Mouse (Mus musculus) induced T-regulatory cell, adult 2 months (primary cell): ENCODE data around the gene Pald1.
A peak's percentile ranks its signal among the peaks of the same experiment; 100 is the strongest.

Source experiments
- DNase-seq: peaks from one replicate; pipeline ENCODE4 v3.0.0-alpha.2; 2012; ENCODE audit warnings: low read depth

Gene Pald1

GRCm38 (mm10) chr10:61402911-61403310 is 19.6 kb upstream of the Pald1 start:
- no peak for DNase-seq

DNA sequence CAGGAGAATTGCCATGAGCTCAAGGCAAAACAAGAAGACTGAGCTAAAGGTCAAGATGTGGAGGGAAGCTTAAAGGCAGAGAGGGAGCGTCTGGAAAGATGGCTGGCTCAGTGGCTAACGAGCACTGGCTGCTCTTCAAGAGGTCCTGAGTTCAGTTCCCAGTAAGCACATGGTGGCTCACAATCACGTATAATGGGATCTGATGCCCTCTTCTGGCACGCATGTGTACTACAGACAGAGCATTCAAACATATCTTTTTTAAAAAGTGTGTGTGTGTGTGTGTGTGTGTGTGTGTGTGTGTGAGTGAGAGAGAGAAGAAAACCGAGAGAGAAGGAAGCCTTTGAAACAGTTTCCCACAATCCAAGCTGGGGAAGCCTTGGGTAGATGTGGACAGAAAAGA is 19.1 kb upstream of the Pald1 start:
- peak; percentile 34 for DNase-seq

DNA sequence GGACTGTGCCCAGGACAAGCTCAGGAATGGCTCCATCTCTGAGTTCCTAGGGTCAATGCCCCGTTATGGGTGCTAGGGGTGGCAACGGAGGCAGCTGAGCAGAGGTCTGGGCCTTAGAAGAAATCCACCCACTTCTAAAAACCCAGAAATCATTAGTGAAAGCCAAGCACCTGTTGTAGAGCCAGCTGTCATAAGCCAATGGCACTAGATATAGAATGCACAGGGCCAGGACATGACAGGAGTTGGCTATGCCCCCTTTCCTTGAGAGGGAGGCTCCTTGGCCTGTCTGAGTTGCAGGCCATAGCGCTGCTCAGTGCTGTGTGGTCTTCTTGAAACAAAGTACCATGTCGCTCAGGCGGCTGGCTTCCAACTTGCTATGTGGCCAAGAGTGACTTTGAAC is 17.1 kb upstream of the Pald1 start:
- DNase-seq: no peak

- DNase-seq: peak; percentile 80
Measured at GRCm38 (mm10) chr10:61399156-61399734, 15.9 kb upstream of the Pald1 start.

- no peak for DNase-seq
Measured at GRCm38 (mm10) chr10:61398125-61398524, 14.8 kb upstream of the Pald1 start.

DNA sequence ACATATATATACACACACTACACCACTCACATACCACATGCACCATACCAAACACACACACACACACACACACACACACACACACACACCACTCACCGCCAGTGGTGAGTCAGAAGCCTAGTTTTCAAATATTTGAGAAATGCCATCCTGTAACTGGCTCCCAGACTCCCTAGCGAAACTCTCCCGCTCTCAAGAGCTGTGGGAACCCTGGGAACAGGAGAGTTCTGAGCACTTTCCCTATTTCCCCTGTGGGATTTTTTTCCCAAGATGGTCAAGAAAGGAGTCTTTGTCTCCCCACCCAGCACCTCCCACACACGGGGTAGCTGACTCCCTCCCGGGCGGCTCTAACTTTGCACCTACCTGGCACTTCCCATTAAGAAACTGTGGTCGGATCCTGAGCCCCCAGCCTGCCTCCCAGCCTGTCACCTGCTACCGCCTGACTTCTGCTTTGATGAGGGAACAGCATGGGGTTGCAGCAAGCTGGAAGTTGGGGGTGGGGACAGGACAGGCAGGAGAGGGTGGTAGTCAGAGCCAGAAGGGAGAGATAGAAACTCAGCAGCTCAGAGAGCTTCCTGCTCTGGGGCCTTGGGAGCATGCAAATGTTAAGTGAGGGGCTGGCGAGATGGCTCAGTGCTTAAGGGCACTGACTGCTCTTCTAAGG is 11.3 kb upstream of the Pald1 start:
- DNase-seq: no peak

DNA sequence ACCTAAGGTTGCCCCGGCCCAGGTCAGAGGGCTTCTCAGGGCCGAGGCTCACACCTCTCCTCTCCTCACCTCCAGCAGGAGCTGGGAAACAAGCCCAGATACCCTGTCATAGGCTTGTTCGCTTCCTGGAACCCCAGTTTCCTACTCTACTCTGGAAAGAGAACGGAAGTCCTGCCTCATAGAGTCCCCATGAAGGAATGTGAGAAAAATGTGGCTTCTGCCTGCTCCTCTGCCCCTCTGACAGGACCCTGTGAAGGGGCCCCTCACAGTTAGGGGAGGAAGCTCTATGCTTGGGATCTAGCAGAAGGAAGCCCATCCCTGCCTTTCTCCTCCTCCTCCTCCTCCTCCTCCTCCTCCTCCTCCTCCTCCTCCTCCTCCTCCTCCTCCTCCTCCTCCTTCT is 9.3 kb upstream of the Pald1 start:
- no peak for DNase-seq

- DNase-seq: no peak
Measured at GRCm38 (mm10) chr10:61390148-61390547, 6.8 kb upstream of the Pald1 start.

DNA sequence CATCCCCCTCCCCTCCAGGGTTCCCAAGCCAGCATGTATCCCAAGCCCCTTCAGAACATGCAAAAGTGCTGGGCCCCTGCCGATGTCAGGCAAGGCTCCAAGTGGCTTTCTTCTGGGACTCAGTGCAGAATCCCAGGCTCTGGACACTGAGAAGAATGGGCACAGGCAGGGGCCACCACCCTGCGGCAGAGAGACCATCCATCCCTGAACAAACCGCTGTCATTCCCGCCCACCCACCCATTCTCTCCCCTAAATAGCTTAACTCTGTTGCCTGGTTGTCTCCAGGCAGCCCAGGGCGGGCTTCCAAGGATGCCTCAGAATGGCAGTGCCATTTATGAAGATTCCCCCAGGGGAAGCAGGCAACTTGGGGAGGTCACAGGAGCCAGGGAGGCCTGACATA is 5.7 kb upstream of the Pald1 start:
- no peak for DNase-seq

GRCm38 (mm10) chr10:61386284-61386683 is 3.0 kb upstream of the Pald1 start:
- DNase-seq: no peak

GRCm38 (mm10) chr10:61385174-61385573 is 1.8 kb upstream of the Pald1 start:
- DNase-seq: no peak

- DNase-seq: no peak
Measured at GRCm38 (mm10) chr10:61383715-61384047, 351 bp upstream of the Pald1 start.

- peak; percentile 14 for DNase-seq
Measured at GRCm38 (mm10) chr10:61382281-61382731, 1.0 kb downstream of the Pald1 start.

DNA sequence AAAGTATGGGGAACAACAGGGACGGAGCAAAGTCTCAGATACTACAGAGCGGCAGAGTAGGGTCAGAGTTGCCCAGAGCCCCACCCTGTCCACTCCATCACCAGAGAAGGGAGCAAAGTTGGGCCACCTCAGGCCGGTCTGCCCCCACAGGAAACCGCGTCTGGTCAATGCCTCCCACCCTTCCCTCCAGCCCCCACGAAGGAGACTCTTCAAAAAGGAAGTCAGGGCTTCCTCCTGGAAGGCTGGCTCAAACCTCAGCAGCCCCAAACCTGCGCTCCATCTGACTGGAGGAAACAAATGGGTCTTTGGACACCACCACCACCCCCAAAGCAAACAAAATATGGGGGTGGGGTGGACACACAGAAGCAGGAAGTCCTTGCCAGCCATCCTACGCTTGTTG is 1.5 kb downstream of the Pald1 start:
- DNase-seq: no peak

GRCm38 (mm10) chr10:61380186-61380585 is 3.1 kb downstream of the Pald1 start:
- DNase-seq: no peak

- no peak for DNase-seq
Measured at GRCm38 (mm10) chr10:61379340-61380040, 3.8 kb downstream of the Pald1 start.

DNA sequence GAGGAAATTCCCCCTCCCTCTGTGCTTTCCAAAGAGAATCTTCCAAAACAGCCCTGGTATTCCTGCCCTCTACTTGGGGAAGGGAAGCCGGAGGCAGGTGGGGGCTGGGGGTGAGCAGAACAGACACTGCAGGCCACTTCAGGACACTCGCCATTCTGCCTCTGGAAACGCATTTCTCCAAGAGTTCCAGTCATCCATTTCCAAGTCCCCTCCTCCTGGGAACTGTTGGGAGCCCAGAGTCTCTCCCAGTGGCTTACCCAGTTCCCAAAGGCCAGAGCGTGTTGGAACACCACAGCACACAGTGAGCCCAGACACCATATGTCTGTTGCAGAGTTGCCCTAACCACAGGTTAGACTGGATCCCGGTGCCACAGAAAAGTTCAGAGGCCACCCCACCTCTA is 4.6 kb downstream of the Pald1 start:
- no peak for DNase-seq

DNA sequence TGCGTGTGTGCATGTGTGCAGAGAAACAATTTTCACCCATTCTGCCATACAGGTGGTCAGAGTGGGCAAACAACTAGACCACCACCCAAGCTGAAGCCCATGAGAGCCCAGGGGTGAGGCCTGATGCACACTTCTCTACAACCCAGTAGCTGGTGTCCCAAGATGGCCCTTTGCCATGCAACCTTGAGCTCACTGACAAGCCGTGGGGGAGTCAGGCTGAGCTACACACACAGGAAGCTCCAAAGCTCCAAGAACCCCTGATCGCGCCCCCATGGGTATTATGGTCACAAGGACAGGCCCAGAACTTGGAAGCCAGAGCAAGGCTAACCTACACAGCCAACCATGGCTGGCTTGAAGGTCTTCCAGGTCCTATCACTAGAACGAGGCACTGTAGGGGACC is 5.3 kb downstream of the Pald1 start:
- no peak for DNase-seq

GRCm38 (mm10) chr10:61374771-61375481 is 8.4 kb downstream of the Pald1 start:
- DNase-seq: no peak

GRCm38 (mm10) chr10:61374076-61374475 is 9.3 kb downstream of the Pald1 start:
- no peak for DNase-seq

- no peak for DNase-seq
Measured at GRCm38 (mm10) chr10:61372585-61372923, 10.8 kb downstream of the Pald1 start.

DNA sequence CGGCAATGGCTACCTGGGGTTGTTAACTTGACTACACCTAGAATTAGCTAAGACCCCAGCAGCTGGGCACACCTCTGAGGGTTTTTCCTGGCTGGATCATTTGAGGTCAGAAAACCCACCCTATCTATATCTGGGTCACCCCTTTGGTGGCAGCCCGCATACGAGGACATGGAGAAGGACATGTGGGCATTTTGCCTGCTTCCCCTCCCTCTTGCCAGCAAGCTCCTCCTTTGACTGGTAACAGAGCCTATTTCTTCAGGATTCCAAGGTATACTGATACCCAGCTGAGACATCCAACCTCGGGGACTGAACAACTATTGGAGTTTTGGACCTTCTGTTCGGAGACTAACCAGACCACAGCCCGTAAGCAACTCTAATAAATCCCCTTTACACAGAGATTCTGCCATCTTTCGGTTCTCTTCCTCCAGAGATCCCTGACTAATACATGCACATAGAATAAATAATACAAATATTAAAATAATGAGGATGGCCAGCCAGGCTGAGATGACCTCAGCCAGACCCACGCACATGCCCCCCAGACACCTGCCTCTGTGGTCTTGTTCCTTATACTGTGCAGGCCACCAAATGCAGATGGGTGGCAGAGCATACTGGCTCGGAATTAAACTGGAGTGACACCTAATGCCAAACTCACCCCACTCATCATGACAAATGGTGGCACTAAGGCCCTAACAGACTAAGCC is 11.3 kb downstream of the Pald1 start:
- no peak for DNase-seq
